Mouse (Mus musculus): ENCODE measurements around the gene Palmd. TPM values are rescaled to one million over a fixed set of nuclear protein-coding genes. Genes with fewer than 3 reads are reported as not detected.

The Palmd gene
- polyA plus RNA-seq (2012; rRNA removed): 9.9 and 10.6 TPM in 2 replicates

DNA sequence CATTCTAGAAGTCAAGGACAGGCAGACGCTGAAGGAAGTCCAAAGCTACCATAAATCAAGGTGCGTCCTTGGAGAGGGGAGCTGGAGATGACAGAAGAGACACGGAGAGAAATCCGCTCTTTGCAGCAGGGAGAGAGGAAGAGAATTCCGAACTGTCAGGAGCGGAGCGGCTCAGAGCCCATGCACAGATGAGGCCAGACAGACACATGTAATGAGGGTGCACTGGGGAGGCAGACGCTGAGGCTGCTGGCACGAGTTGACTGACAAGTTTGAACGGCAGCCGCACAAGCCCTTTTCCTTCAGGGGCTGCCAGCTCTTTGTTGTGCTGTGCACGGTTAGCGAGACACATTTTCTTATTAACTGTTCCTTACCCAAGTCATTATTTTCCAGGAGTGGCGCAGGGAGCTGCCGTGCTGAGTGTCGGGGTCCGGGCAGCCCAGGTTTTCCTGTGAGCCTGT is at the start of gene Palmd:
Gene Palmd, minus strand, starts transcription at position 448 of the 458 bp plus-strand sequence.

DNA sequence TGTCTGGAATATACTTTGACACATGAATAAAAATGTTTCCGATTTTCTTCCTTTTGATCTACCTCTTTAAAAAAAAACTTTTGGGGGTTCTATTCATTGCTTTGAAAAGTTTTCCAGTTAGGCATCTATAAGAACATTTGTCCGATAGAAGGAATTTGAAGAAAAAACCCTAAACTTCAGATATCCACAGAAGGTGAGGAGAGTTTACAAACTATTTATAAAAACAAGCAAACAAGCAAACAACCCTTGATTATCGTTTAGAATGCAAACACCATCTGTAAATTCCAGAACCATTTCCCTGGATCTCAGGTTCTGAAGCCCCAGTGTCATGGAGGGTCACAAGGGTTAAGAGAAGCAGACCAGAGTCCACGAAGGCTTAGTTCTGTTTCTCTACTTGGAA is 820 bp downstream of the Palmd start, which contains the start of gene 4930455H04Rik:
Gene 4930455H04Rik, plus strand, starts transcription at position 301 of the 400 bp plus-strand sequence.

Other genes starting within 250 kb of the Palmd start
- 13.8 and 15.0 TPM in 2 replicates for gene Agl, start 160.8 kb downstream of the Palmd start, polyA plus RNA-seq (2012; rRNA removed)
- 3.1 and 3.4 TPM in 2 replicates for gene Frrs1, start 109.5 kb downstream of the Palmd start, polyA plus RNA-seq (2012; rRNA removed)
- not detected in 2 replicates for gene 4930455H04Rik, start 720 bp downstream of the Palmd start, polyA plus RNA-seq (2012; rRNA removed)

All from central nervous system, embryonic 14 days (tissue).